Mouse (Mus musculus) limb, embryonic 13.5 days (tissue): ENCODE measurements around the gene Mut. TPM values are rescaled to one million over a fixed set of nuclear protein-coding genes. Genes with fewer than 3 reads are reported as not detected.

Experiments
- ATAC-seq: fragments of 200-750 bp; cut with Nextera tagmentation; 2 replicates; pipeline ENCODE4 v1.8.0; 2017; ENCODE audit warnings: low read depth, moderate number of reproducible peaks, moderate TSS enrichment; ENCODE audit not compliant: low FRiP score
- H3K27ac ChIP-seq: fragments of 300-500 bp; sonication (generic); 2 replicates; pipeline ENCODE4 v1.5.1; 2015; ENCODE audit warnings: inconsistent platforms, mild to moderate bottlenecking, moderate library complexity
- H3K27me3 ChIP-seq: fragments of 300-500 bp; sonication (generic); 2 replicates; pipeline ENCODE4 v1.6.1; 2015; ENCODE audit warnings: mild to moderate bottlenecking, inconsistent platforms
- H3K36me3 ChIP-seq: fragments of 300-500 bp; sonication (generic); 2 replicates; pipeline ENCODE4 v1.6.1; 2015; ENCODE audit warnings: inconsistent platforms, mild to moderate bottlenecking, moderate library complexity
- H3K4me1 ChIP-seq: fragments of 300-500 bp; sonication (generic); 2 replicates; pipeline ENCODE4 v1.6.1; 2015; ENCODE audit warnings: inconsistent platforms
- H3K4me2 ChIP-seq: fragments of 300-500 bp; sonication (generic); replicated peaks from 2 replicates; pipeline ENCODE4 v1.6.1; 2015; ENCODE audit warnings: inconsistent platforms, mild to moderate bottlenecking, moderate library complexity
- H3K4me3 ChIP-seq: fragments of 300-500 bp; sonication (generic); 2 replicates; pipeline ENCODE4 v1.5.1; 2015; ENCODE audit warnings: moderate library complexity, mild to moderate bottlenecking, inconsistent platforms
- H3K9ac ChIP-seq: fragments of 300-500 bp; sonication (generic); 2 replicates; pipeline ENCODE4 v1.6.1; 2015; ENCODE audit warnings: mild to moderate bottlenecking, inconsistent platforms
- H3K9me3 ChIP-seq: fragments of 300-500 bp; sonication (generic); 2 replicates; pipeline ENCODE4 v1.6.1; 2016; ENCODE audit warnings: inconsistent platforms
- WGBS: fragments of 180-500 bp; shearing (Covaris S2); methylation state at CpG from one replicate; pipeline ENCODE4 v1.1.7; 2015; 5-methylcytosine and 5-hydroxymethylcytosine counted together
- polyA plus RNA-seq: library from polyadenylated mRNA; unstranded; fragments of >200 nt; fragmentation: Nextera tagmentation; extraction: Ambion mirVana; gene quantifications from 2 replicates; pipeline ENCODE4 v1.2.1, GENCODE M21; 2015

Gene Mut
- polyA plus RNA-seq, 1 experiment from 2014 or later, result 35.8 TPM

DNA sequence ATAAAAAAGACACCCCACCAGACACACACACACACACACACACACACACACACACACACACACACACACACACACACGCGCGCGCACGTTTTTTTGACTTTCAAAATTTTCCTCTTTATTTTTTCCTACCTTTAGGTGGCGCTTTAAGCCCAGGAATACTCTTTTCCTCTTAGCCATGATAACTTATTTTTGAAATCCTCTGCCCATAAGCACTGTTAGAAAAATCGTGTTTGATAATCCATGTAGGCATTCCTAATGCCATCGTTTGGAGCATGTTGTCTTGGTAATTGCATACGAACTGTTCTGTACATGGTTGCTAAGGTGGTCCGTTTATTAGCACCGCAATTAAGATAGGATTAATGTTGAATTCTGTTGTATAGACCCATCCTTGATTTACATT is 43.4 kb downstream of the Mut start:
- no peak overlapping the region for H3K27ac ChIP-seq
- no peaks in the 10 kb centered on the region for H3K9me3 ChIP-seq
- ATAC-seq, result no peak
- 77% methylated on average over 11 of the region's 11 CpGs for WGBS
- no peak overlapping the region for H3K4me3 ChIP-seq
- no peaks in the 10 kb centered on the region for H3K36me3 ChIP-seq
- no peaks in the 10 kb centered on the region for H3K27me3 ChIP-seq
- H3K4me2 ChIP-seq, result no peak overlapping the region
- no peaks in the 10 kb centered on the region for H3K4me1 ChIP-seq
- H3K9ac ChIP-seq, result no peak overlapping the region

DNA sequence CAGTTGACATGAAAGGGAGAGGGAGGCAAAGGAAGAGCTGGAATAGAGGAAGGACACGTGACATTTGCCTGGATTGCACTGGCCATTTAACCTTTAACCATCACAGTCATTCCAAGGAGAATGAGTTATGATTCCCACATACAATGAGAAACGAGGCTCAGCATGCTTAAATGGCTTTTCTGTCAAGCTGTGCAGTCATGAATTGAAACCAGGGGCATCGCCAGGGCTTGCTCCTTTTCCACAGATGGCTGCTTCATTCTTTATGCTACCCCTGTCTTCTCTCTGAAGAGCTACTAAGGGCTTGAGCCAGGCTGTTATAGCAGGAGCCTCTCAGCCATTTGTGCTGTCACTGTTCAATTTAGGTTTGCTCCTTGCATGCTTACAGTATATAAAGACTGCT is 57.6 kb downstream of the Mut start:
- 48% methylated on average over 3 of the region's 3 CpGs for WGBS
- no peak for ATAC-seq
- no peaks in the 10 kb centered on the region for H3K4me1 ChIP-seq

More for the DNA sequence above, 57.6 kb downstream of the Mut start:
- no peak overlapping the region for H3K4me3 ChIP-seq
- H3K27me3 ChIP-seq, result no peaks in the 10 kb centered on the region
- no peaks in the 10 kb centered on the region for H3K36me3 ChIP-seq
- H3K9ac ChIP-seq, result no peak overlapping the region
- no peak overlapping the region for H3K27ac ChIP-seq
- H3K9me3 ChIP-seq, result no peaks in the 10 kb centered on the region
- no peak overlapping the region for H3K4me2 ChIP-seq

Other genes with a start within 250 kb of the Mut start
- not detected in 2 replicates for gene Esp1, start 207.6 kb upstream of the Mut start, polyA plus RNA-seq
- not detected in 2 replicates for gene Crisp2, start 127.7 kb upstream of the Mut start, polyA plus RNA-seq
- 0.45 and 1.9 TPM in 2 replicates for gene Rhag, start 123.6 kb upstream of the Mut start, polyA plus RNA-seq
- 1.9 and 3.0 TPM in 2 replicates for gene 9130008F23Rik, start 54.1 kb upstream of the Mut start, polyA plus RNA-seq
- not detected in 2 replicates for gene Glyatl3, start 20.3 kb upstream of the Mut start, polyA plus RNA-seq
- 27.3 and 28.1 TPM in 2 replicates for gene Cenpq, start 362 bp downstream of the Mut start, polyA plus RNA-seq